Mouse (Mus musculus) hindbrain, embryonic 16.5 days (tissue): ENCODE measurements around the gene 4930558C23Rik. TPM values are rescaled to one million over a fixed set of nuclear protein-coding genes. Genes with fewer than 3 reads are reported as not detected.
"Not testable (repeated sequence)": the region's sequence is repeated elsewhere in the genome, so short reads cannot be mapped to it uniquely, and the experiment has no call there.

Experiments
- ATAC-seq: fragments of 200-750 bp; cut with Nextera tagmentation; 2 replicates; pipeline ENCODE4 v1.8.0; 2017; ENCODE audit warnings: moderate TSS enrichment, moderate library complexity
- H3K27ac ChIP-seq: fragments of 300-500 bp; sonication (generic); 2 replicates; pipeline ENCODE4 v1.5.1; 2014; ENCODE audit warnings: low read depth, mild to moderate bottlenecking, control low read depth, low read length, moderate library complexity
- H3K27me3 ChIP-seq: fragments of 300-500 bp; sonication (generic); replicated peaks from 2 replicates; pipeline ENCODE4 v1.6.1; 2014; ENCODE audit warnings: low read length; ENCODE audit not compliant: control insufficient read depth, insufficient read depth
- H3K36me3 ChIP-seq: fragments of 300-500 bp; sonication (generic); 2 replicates; pipeline ENCODE4 v1.6.1; 2014; ENCODE audit warnings: mild to moderate bottlenecking, low read length, moderate library complexity, mixed read lengths; ENCODE audit not compliant: control insufficient read depth, insufficient read depth
- H3K4me1 ChIP-seq: fragments of 300-500 bp; sonication (generic); 2 replicates; pipeline ENCODE4 v1.6.1; 2014; ENCODE audit warnings: low read depth, low read length; ENCODE audit not compliant: control insufficient read depth, insufficient read depth
- H3K4me2 ChIP-seq: fragments of 300-500 bp; sonication (generic); 2 replicates; pipeline ENCODE4 v1.6.1; 2014; ENCODE audit warnings: mild to moderate bottlenecking, low read length, control low read depth, moderate library complexity
- H3K4me3 ChIP-seq: fragments of 300-500 bp; sonication (generic); 2 replicates; pipeline ENCODE4 v1.5.1; 2014; ENCODE audit warnings: mild to moderate bottlenecking, low read length, control low read depth, moderate library complexity
- H3K9ac ChIP-seq: fragments of 300-500 bp; sonication (generic); 2 replicates; pipeline ENCODE4 v1.6.1; 2014; ENCODE audit warnings: low read depth, mild to moderate bottlenecking, control low read depth, low read length, moderate library complexity
- H3K9me3 ChIP-seq: fragments of 300-500 bp; sonication (generic); 2 replicates; pipeline ENCODE4 v1.6.1; 2014; ENCODE audit warnings: mild to moderate bottlenecking, low read length, moderate library complexity; ENCODE audit not compliant: control insufficient read depth
- WGBS: fragments of 180-500 bp; shearing (Covaris S2); extraction: QIAGEN DNeasy Blood & Tissue Kit; methylation state at CpG from one replicate; pipeline ENCODE4 v1.1.7; 2014; 5-methylcytosine and 5-hydroxymethylcytosine counted together
- polyA plus RNA-seq: library from polyadenylated mRNA; unstranded; fragments of >200 nt; fragmentation: Nextera tagmentation; extraction: Ambion mirVana; gene quantifications from 2 replicates; pipeline ENCODE4 v1.2.1, GENCODE M21; 2015

The 4930558C23Rik gene
- polyA plus RNA-seq, 1 experiment from 2014 or later: not detected

- no peaks in the 10 kb centered on the region; the same call in 1 of the 2 replicates for H3K27me3 ChIP-seq
- H3K9ac ChIP-seq: peak within 1 kb of the TSS; percentile 90
- peaks cover 3% of the 10 kb centered on the region; the same call in 1 of the 2 replicates for H3K36me3 ChIP-seq
- peak within 1 kb of the TSS; percentile 84 for H3K27ac ChIP-seq
- H3K4me2 ChIP-seq: peak within 1 kb of the TSS; percentile 83
- no peaks in the 10 kb centered on the region for H3K9me3 ChIP-seq
- H3K4me1 ChIP-seq: peaks cover 4% of the 10 kb centered on the region; the same call in 1 of the 2 replicates
- peak within 1 kb of the TSS; percentile 90 for H3K4me3 ChIP-seq
- peak; percentile 99 for ATAC-seq
- under 1% methylated on average over 47 of the region's 47 CpGs for WGBS
These were observed 31.7 kb upstream of the 4930558C23Rik start, which contains the start of gene Arnt for GRCm38 (mm10) chr3:95434136-95434982. Gene Arnt, plus strand, starts transcription at chr3:95434388.

- peak overlapping the region; percentile 90 for H3K9ac ChIP-seq
These were observed 30.8 kb upstream of the 4930558C23Rik start for GRCm38 (mm10) chr3:95433301-95433915.

GRCm38 (mm10) chr3:95428423-95428822 lies 25.8 kb upstream of the 4930558C23Rik start:
- not testable (repeated sequence) for ATAC-seq, H3K4me2 ChIP-seq, H3K4me3 ChIP-seq, H3K9me3 ChIP-seq, H3K4me1 ChIP-seq, H3K27ac ChIP-seq, H3K9ac ChIP-seq, H3K36me3 ChIP-seq, H3K27me3 ChIP-seq
- WGBS: 74% methylated on average over 4 of the region's 11 CpGs

More at GRCm38 (mm10) chr3:95433301-95433915, 30.8 kb upstream of the 4930558C23Rik start:
- H3K27me3 ChIP-seq: no peaks in the 10 kb centered on the region; the same call in 1 of the 2 replicates
- H3K9me3 ChIP-seq: no peaks in the 10 kb centered on the region
- peak overlapping the region; percentile 83 for H3K4me2 ChIP-seq
- peaks cover 4% of the 10 kb centered on the region; the same call in 1 of the 2 replicates for H3K4me1 ChIP-seq
- peak overlapping the region; percentile 90 for H3K4me3 ChIP-seq
- peaks cover 3% of the 10 kb centered on the region; the same call in 1 of the 2 replicates for H3K36me3 ChIP-seq
- H3K27ac ChIP-seq: no peak overlapping the region
- no peak for ATAC-seq
- 69% methylated on average over 10 of the region's 10 CpGs for WGBS

GRCm38 (mm10) chr3:95427891-95428238 lies 25.2 kb upstream of the 4930558C23Rik start:
- H3K4me2 ChIP-seq: peak overlapping the region; percentile 55
- not testable (repeated sequence) for H3K27ac ChIP-seq, H3K4me1 ChIP-seq, H3K9me3 ChIP-seq, ATAC-seq, H3K36me3 ChIP-seq, H3K27me3 ChIP-seq
- peak overlapping the region; percentile 34 for H3K4me3 ChIP-seq
- WGBS: 49% methylated on average over 12 of the region's 21 CpGs
- H3K9ac ChIP-seq: 0 out of 2 replicates have a peak overlapping the region, but pooled peaks have one; percentile 27

GRCm38 (mm10) chr3:95427117-95427890 lies 24.7 kb upstream of the 4930558C23Rik start:
- H3K27me3 ChIP-seq, H3K4me1 ChIP-seq, H3K9me3 ChIP-seq, H3K36me3 ChIP-seq, H3K27ac ChIP-seq: not testable (repeated sequence)
- ATAC-seq: peak; percentile 79
- 57% methylated on average over 8 of the region's 33 CpGs for WGBS
- Histone ChIP-seq H3K9ac (0 out of 2 replicates have a peak overlapping the region, but pooled peaks have one; percentile 27), H3K4me3 (peak overlapping the region; percentile 34), H3K4me2 (peak overlapping the region; percentile 55)

GRCm38 (mm10) chr3:95426476-95426875 lies 23.8 kb upstream of the 4930558C23Rik start:
- H3K4me3 ChIP-seq, H3K9ac ChIP-seq, H3K4me1 ChIP-seq, H3K27ac ChIP-seq, ATAC-seq, H3K4me2 ChIP-seq, H3K27me3 ChIP-seq, H3K9me3 ChIP-seq, H3K36me3 ChIP-seq: not testable (repeated sequence)
- 91% methylated on average over 5 of the region's 5 CpGs for WGBS

- Histone ChIP-seq H3K36me3 (no peaks in the 10 kb centered on the region), H3K27me3 (no peaks in the 10 kb centered on the region), H3K9ac (no peak overlapping the region), H3K27ac (no peak overlapping the region), H3K4me3 (no peak overlapping the region), H3K4me2 (no peak overlapping the region), H3K4me1 (no peaks in the 10 kb centered on the region), H3K9me3 (peaks cover 18% of the 10 kb centered on the region)
- no peak for ATAC-seq
- WGBS: 94% methylated on average over 6 of the region's 6 CpGs
These were observed 15.2 kb upstream of the 4930558C23Rik start for GRCm38 (mm10) chr3:95417866-95418265.

- no peak overlapping the region for H3K4me2 ChIP-seq
- 85% methylated on average over 1 of the region's 1 CpGs for WGBS
- no peak overlapping the region for H3K27ac ChIP-seq
- H3K9me3 ChIP-seq: no peaks in the 10 kb centered on the region
- no peak overlapping the region for H3K9ac ChIP-seq
- H3K4me1 ChIP-seq: no peaks in the 10 kb centered on the region
- no peaks in the 10 kb centered on the region for H3K27me3 ChIP-seq
- no peaks in the 10 kb centered on the region for H3K36me3 ChIP-seq
- H3K4me3 ChIP-seq: no peak overlapping the region
- no peak for ATAC-seq
These were observed 9.6 kb upstream of the 4930558C23Rik start for GRCm38 (mm10) chr3:95412268-95412667.
